Mouse (Mus musculus) embryonic facial prominence, embryonic 12.5 days (tissue): ENCODE measurements around the gene Gm43720. TPM values are rescaled to one million over a fixed set of nuclear protein-coding genes. Genes with fewer than 3 reads are reported as not detected.

Experiments used
- polyA plus RNA-seq: library from polyadenylated mRNA; unstranded; fragments of >200 nt; fragmentation: Nextera tagmentation; extraction: Ambion mirVana; gene quantifications from 2 replicates; pipeline ENCODE4 v1.2.1, GENCODE M21; 2016

Gene Gm43720
- polyA plus RNA-seq, 1 experiment from 2014 or later, result 0.23 TPM

Other genes starting within 250 kb of the Gm43720 start
- not detected in 2 replicates for gene Smok3c, start 226.8 kb downstream of the Gm43720 start, polyA plus RNA-seq
- 26.3 and 29.2 TPM in 2 replicates for gene Zkscan1, start 194.9 kb downstream of the Gm43720 start, polyA plus RNA-seq
- gene Zscan21, start 163.1 kb downstream of the Gm43720 start, polyA plus RNA-seq, result 80.7 and 85.4 TPM in 2 replicates
- gene Zfp113, start 124.2 kb downstream of the Gm43720 start, polyA plus RNA-seq, result 25.5 and 26.3 TPM in 2 replicates
- 333 and 336 TPM in 2 replicates for gene Cops6, start 118.9 kb downstream of the Gm43720 start, polyA plus RNA-seq
- 30.1 and 32.4 TPM in 2 replicates for gene Ap4m1, start 108.0 kb downstream of the Gm43720 start, polyA plus RNA-seq
- 239 and 243 TPM in 2 replicates for gene Mcm7, start 107.5 kb downstream of the Gm43720 start, polyA plus RNA-seq
- gene Taf6, start 92.5 kb downstream of the Gm43720 start, polyA plus RNA-seq, result 112 and 117 TPM in 2 replicates
- gene Cnpy4, start 92.5 kb downstream of the Gm43720 start, polyA plus RNA-seq, result 60.8 and 61.1 TPM in 2 replicates
- 9.3 and 11.4 TPM in 2 replicates for gene Mblac1, start 85.6 kb downstream of the Gm43720 start, polyA plus RNA-seq
- gene Nxpe5, start 54.1 kb downstream of the Gm43720 start, polyA plus RNA-seq, result not detected in 2 replicates
- gene Lamtor4, start 24.5 kb downstream of the Gm43720 start, polyA plus RNA-seq, result 50.9 and 57.0 TPM in 2 replicates
- 11.3 and 12.3 TPM in 2 replicates for gene BC037034, start 15.9 kb downstream of the Gm43720 start, polyA plus RNA-seq
- 3.7 and 4.3 TPM in 2 replicates for gene Gal3st4, start 7.1 kb downstream of the Gm43720 start, polyA plus RNA-seq
- 70.1 and 75.3 TPM in 2 replicates for gene Gpc2, start within 50 bp of the Gm43720 start, polyA plus RNA-seq
- 7.9 and 8.7 TPM in 2 replicates for gene Stag3, start 282 bp upstream of the Gm43720 start, polyA plus RNA-seq
- 0.15 TPM in 1 of 2 replicates, not detected in the other for gene Pvrig, start 62.0 kb upstream of the Gm43720 start, polyA plus RNA-seq
- gene Zfp157, start 161.5 kb upstream of the Gm43720 start, polyA plus RNA-seq, result 56.5 and 56.9 TPM in 2 replicates